Mouse (Mus musculus): ENCODE measurements around the gene Otx2. TPM values are rescaled to one million over a fixed set of nuclear protein-coding genes. Genes with fewer than 3 reads are reported as not detected.

The Otx2 gene
- polyA plus RNA-seq, 1 experiment from 2014 or later, result not detected

- ATAC-seq, result no peak
- Histone ChIP-seq H3K4me2 (ENCODE audit: low read depth, low read length) (peak overlapping the region; percentile 64; the same call in 1 of the 2 replicates), H3K9ac (replicated peaks) (no peak overlapping the region), H3K27me3 (ENCODE audit: insufficient read depth, low read length) (peaks cover 4% of the 10 kb centered on the region), H3K4me1 (ENCODE audit: insufficient read depth) (no peaks in the 10 kb centered on the region), H3K36me3 (replicated peaks; ENCODE audit: insufficient read depth, low read length) (no peaks in the 10 kb centered on the region), H3K4me3 (ENCODE audit: low read depth, low read length) (no peak overlapping the region), H3K27ac (ENCODE audit: low read depth) (no peak overlapping the region), H3K9me3 (ENCODE audit: low read length) (no peaks in the 10 kb centered on the region)
- 56% methylated on average over 11 of the region's 11 CpGs for WGBS (ENCODE audit: insufficient replicate concordance)
- TF ChIP-seq CTCF (IDR thresholded peaks at IDR 0.05; ENCODE audit: low read depth), result no peak
- no peak for TF ChIP-seq EP300 (IDR thresholded peaks at IDR 0.05; ENCODE audit: low read depth)
- no peak for DNase-seq
Observed at GRCm38 (mm10) chr14:48710062-48710870, 36.6 kb upstream of the Otx2 start.

GRCm38 (mm10) chr14:48709371-48710061 is 35.9 kb upstream of the Otx2 start:
- peak; percentile 29 for DNase-seq
- TF ChIP-seq EP300 (IDR thresholded peaks at IDR 0.05; ENCODE audit: low read depth) (no peak), CTCF (IDR thresholded peaks at IDR 0.05; ENCODE audit: low read depth) (no peak)

DNA sequence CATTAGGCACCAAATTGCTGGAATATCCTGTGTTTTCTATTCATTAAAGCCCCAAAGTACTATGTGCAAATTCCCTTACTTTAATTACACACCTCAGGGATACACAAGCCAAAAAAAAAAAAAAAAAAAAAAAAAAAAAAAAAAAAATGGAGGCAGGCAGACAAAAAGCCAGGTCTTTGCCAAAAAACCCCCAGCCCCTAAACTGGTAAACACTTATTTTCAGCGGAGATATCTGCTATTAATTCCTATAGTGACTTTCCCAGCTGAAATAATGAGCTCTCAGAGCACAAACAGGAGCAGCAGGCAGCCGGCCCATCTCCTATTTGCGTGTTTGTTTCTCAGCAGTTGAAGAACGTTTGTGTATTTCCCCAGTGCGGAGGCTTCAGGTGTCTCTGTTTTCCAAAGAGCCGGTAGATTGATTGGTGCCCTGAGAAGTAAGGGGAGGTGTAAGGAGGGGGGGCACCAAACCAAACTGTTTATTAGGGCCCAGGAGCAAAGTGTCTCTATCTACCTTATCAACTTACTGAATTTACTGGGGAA is 34.3 kb upstream of the Otx2 start:
- no peaks in the 10 kb centered on the region for H3K4me1 ChIP-seq (ENCODE audit: insufficient read depth)

More at GRCm38 (mm10) chr14:48709371-48710061, 35.9 kb upstream of the Otx2 start:
- Histone ChIP-seq H3K9ac (replicated peaks) (no peak overlapping the region), H3K27me3 (ENCODE audit: insufficient read depth, low read length) (peaks cover 4% of the 10 kb centered on the region), H3K27ac (ENCODE audit: low read depth) (no peak overlapping the region), H3K36me3 (replicated peaks; ENCODE audit: insufficient read depth, low read length) (no peaks in the 10 kb centered on the region), H3K9me3 (ENCODE audit: low read length) (no peaks in the 10 kb centered on the region), H3K4me1 (ENCODE audit: insufficient read depth) (no peaks in the 10 kb centered on the region), H3K4me3 (ENCODE audit: low read depth, low read length) (peak overlapping the region; percentile 33), H3K4me2 (ENCODE audit: low read depth, low read length) (peak overlapping the region; percentile 64)
- 5% methylated on average over 20 of the region's 20 CpGs for WGBS (ENCODE audit: insufficient replicate concordance)
- ATAC-seq, result no peak

GRCm38 (mm10) chr14:48707391-48707790 is 33.8 kb upstream of the Otx2 start:
- Histone ChIP-seq H3K27ac (ENCODE audit: low read depth) (no peak overlapping the region), H3K4me3 (ENCODE audit: low read depth, low read length) (no peak overlapping the region), H3K9ac (replicated peaks) (no peak overlapping the region), H3K4me2 (ENCODE audit: low read depth, low read length) (no peak overlapping the region), H3K27me3 (ENCODE audit: insufficient read depth, low read length) (peaks cover 4% of the 10 kb centered on the region), H3K36me3 (replicated peaks; ENCODE audit: insufficient read depth, low read length) (no peaks in the 10 kb centered on the region), H3K9me3 (ENCODE audit: low read length) (no peaks in the 10 kb centered on the region), H3K4me1 (ENCODE audit: insufficient read depth) (no peaks in the 10 kb centered on the region)
- 71% methylated on average over 5 of the region's 5 CpGs for WGBS (ENCODE audit: insufficient replicate concordance)
- TF ChIP-seq EP300 (IDR thresholded peaks at IDR 0.05; ENCODE audit: low read depth) (no peak), CTCF (IDR thresholded peaks at IDR 0.05; ENCODE audit: low read depth) (no peak)
- ATAC-seq (no peak), DNase-seq (no peak)

More for the DNA sequence above, 34.3 kb upstream of the Otx2 start:
- no peaks in the 10 kb centered on the region for H3K36me3 ChIP-seq (replicated peaks; ENCODE audit: insufficient read depth, low read length)
- no peaks in the 10 kb centered on the region for H3K9me3 ChIP-seq (ENCODE audit: low read length)
- no peak overlapping the region for H3K27ac ChIP-seq (ENCODE audit: low read depth)
- no peak overlapping the region for H3K4me2 ChIP-seq (ENCODE audit: low read depth, low read length)
- H3K9ac ChIP-seq (replicated peaks), result no peak overlapping the region
- no peak for DNase-seq
- H3K4me3 ChIP-seq (ENCODE audit: low read depth, low read length), result no peak overlapping the region
- TF ChIP-seq CTCF (IDR thresholded peaks at IDR 0.05; ENCODE audit: low read depth) (no peak), EP300 (IDR thresholded peaks at IDR 0.05; ENCODE audit: low read depth) (no peak)
- WGBS (ENCODE audit: insufficient replicate concordance), result 17% methylated on average over 6 of the region's 6 CpGs
- no peak for ATAC-seq
- peaks cover 4% of the 10 kb centered on the region for H3K27me3 ChIP-seq (ENCODE audit: insufficient read depth, low read length)

DNA sequence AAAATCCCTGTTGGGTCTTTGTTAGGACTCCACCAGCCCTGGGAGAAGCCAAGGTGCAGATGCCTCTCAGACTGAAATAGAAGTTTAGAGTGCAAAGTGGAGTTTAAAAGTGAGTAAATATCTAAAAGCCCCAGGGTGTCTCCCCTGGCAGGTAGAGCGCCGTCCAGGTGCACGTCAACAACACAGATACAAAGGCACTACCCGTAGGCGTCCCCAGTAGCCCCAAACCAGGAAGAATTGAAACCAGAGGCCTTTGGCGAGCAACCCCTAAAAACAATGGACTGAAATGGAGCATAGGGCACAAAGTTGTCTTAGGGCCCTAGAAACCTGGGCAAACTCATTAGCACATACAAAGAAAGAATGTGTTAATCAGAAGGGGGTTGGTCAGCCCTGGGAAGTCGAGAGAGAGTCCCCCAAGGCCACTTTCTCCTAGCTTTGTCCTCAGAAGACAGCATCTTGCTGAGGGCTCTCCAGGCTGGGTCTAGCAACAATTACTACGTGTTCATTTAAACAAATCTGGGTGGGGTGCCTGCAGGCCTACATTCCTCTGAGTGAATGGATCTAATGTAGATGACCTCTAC is 27.3 kb upstream of the Otx2 start:
- DNase-seq (no peak), ATAC-seq (no peak)
- Histone ChIP-seq H3K9me3 (ENCODE audit: low read length) (no peaks in the 10 kb centered on the region), H3K9ac (replicated peaks) (no peak overlapping the region), H3K4me3 (ENCODE audit: low read depth, low read length) (no peak overlapping the region), H3K27ac (ENCODE audit: low read depth) (no peak overlapping the region), H3K4me2 (ENCODE audit: low read depth, low read length) (no peak overlapping the region), H3K4me1 (ENCODE audit: insufficient read depth) (no peaks in the 10 kb centered on the region), H3K27me3 (ENCODE audit: insufficient read depth, low read length) (no peaks in the 10 kb centered on the region), H3K36me3 (replicated peaks; ENCODE audit: insufficient read depth, low read length) (no peaks in the 10 kb centered on the region)
- WGBS (ENCODE audit: insufficient replicate concordance), result 67% methylated on average over 8 of the region's 8 CpGs
- no peak for TF ChIP-seq CTCF (IDR thresholded peaks at IDR 0.05; ENCODE audit: low read depth)

- no peak for DNase-seq
- 74% methylated on average over 5 of the region's 5 CpGs for WGBS (ENCODE audit: insufficient replicate concordance)
- no peaks in the 10 kb centered on the region for H3K4me1 ChIP-seq (ENCODE audit: insufficient read depth)
Observed at GRCm38 (mm10) chr14:48679590-48679989, 6.0 kb upstream of the Otx2 start.

More at GRCm38 (mm10) chr14:48679590-48679989, 6.0 kb upstream of the Otx2 start:
- Histone ChIP-seq H3K36me3 (replicated peaks; ENCODE audit: insufficient read depth, low read length) (no peaks in the 10 kb centered on the region), H3K4me2 (ENCODE audit: low read depth, low read length) (no peak overlapping the region), H3K9me3 (ENCODE audit: low read length) (no peaks in the 10 kb centered on the region), H3K27me3 (ENCODE audit: insufficient read depth, low read length) (peaks cover 13% of the 10 kb centered on the region), H3K9ac (replicated peaks) (no peak overlapping the region), H3K4me3 (ENCODE audit: low read depth, low read length) (no peak overlapping the region), H3K27ac (ENCODE audit: low read depth) (no peak overlapping the region)
- TF ChIP-seq EP300 (IDR thresholded peaks at IDR 0.05; ENCODE audit: low read depth) (no peak), CTCF (IDR thresholded peaks at IDR 0.05; ENCODE audit: low read depth) (no peak)
- no peak for ATAC-seq

Data from liver, postnatal 0 days (tissue).